Comparison of ENCODE assay signal across 10 mouse cellular contexts in genomic region chr1:74249331-74249980, GRCm38 (mm10). TPM values are rescaled to one million over a fixed set of nuclear protein-coding genes. Genes with fewer than 3 reads are reported as not detected.
DNase-seq lines count a peak whose midpoint lies in the region; ATAC-seq and TF ChIP-seq lines count a peak whose summit lies in the region.
"Had no signal": no experiment of that assay in that cellular context is flagged by ENCODE, and none has a peak within 500 bp of the region (broad histone marks: within the 10 kb centered on the region; RNA-seq: fewer than 3 reads in every experiment).

No protein-coding gene starts in this region.

- TF ChIP-seq POLR2A in testis, adult 2 months (IDR thresholded peaks at IDR 0.05; ENCODE audit: control insufficient read depth, low read depth, low read length): no peak

- H3K36me3 ChIP-seq in testis, adult 2 months (ENCODE audit: control insufficient read depth, insufficient read depth, low read length): peaks cover 2% of the 10 kb centered on the region; the same call in 1 of the 2 replicates
- H3K36me3 ChIP-seq in heart, embryonic 14.5 days (ENCODE audit: control insufficient read depth, insufficient read depth, low read length): peaks cover 79% of the 10 kb centered on the region
- H3K36me3 ChIP-seq in limb, embryonic 13.5 days: peaks cover 70% of the 10 kb centered on the region
- peaks cover 17% of the 10 kb centered on the region for H3K36me3 ChIP-seq in stomach, postnatal 0 days (ENCODE audit: control insufficient read depth, insufficient read depth, low read length)

- no peaks in the 10 kb centered on the region for H3K27me3 ChIP-seq in testis, adult 2 months (ENCODE audit: control insufficient read depth, insufficient read depth, low read length)
- H3K27me3 ChIP-seq in heart, embryonic 14.5 days (ENCODE audit: control insufficient read depth, insufficient read depth, low read length): no peaks in the 10 kb centered on the region
- no peaks in the 10 kb centered on the region for H3K27me3 ChIP-seq in limb, embryonic 13.5 days
- H3K27me3 ChIP-seq in stomach, postnatal 0 days (ENCODE audit: control insufficient read depth, insufficient read depth, low read length): no peaks in the 10 kb centered on the region

- no peak overlapping the region for H3K4me2 ChIP-seq in heart, embryonic 14.5 days (ENCODE audit: low read length)
- no peak overlapping the region for H3K4me2 ChIP-seq in limb, embryonic 13.5 days (replicated peaks)
- H3K4me2 ChIP-seq in stomach, postnatal 0 days (replicated peaks; ENCODE audit: low read depth): no peak overlapping the region
- H3K4me2 ChIP-seq: midbrain, embryonic 11.5 days had no signal

- no peak for DNase-seq in testis, postnatal 14 days (ENCODE audit: low spot score)
- DNase-seq in stomach, postnatal 0 days (ENCODE audit: low spot score): peak; percentile 49
- DNase-seq in cerebellum, adult 9-10 months: no peak
- DNase-seq in cerebellum, postnatal 10 days: no peak
- DNase-seq in spleen, adult 12 weeks (ENCODE audit: low spot score): no peak

- H3K9ac ChIP-seq in heart, embryonic 14.5 days (ENCODE audit: low read length): peak overlapping the region; percentile 26; the same call in 1 of the 2 replicates
- no peak overlapping the region for H3K9ac ChIP-seq in limb, embryonic 13.5 days
- peak overlapping the region; percentile 41; the same call in 1 of the 2 replicates for H3K9ac ChIP-seq in stomach, postnatal 0 days (ENCODE audit: low read length)

- no peak overlapping the region for H3K4me3 ChIP-seq in testis, adult 2 months (ENCODE audit: control insufficient read depth, low read depth, low read length)
- no peak overlapping the region for H3K4me3 ChIP-seq in heart, embryonic 14.5 days (ENCODE audit: control insufficient read depth in 1 of 2, insufficient read depth in 1 of 2, low read depth in 1 of 2, low read length in 2 of 2)
- H3K4me3 ChIP-seq in limb, embryonic 13.5 days: no peak overlapping the region
- H3K4me3 ChIP-seq in stomach, postnatal 0 days (ENCODE audit: low read depth, low read length): no peak overlapping the region
- H3K4me3 ChIP-seq: erythroblast, embryonic 14.5 days had no signal

- H3K9me3 ChIP-seq in heart, embryonic 14.5 days (ENCODE audit: control insufficient read depth, low read length): no peaks in the 10 kb centered on the region
- H3K9me3 ChIP-seq in limb, embryonic 13.5 days: no peaks in the 10 kb centered on the region
- H3K9me3 ChIP-seq in stomach, postnatal 0 days (ENCODE audit: control insufficient read depth, low read length): no peaks in the 10 kb centered on the region

- TF ChIP-seq EP300 in stomach, postnatal 0 days (optimal IDR thresholded peaks at IDR 0.05): no peak

- 58% methylated on average over 5 of the region's 5 CpGs for WGBS in heart, embryonic 14.5 days
- WGBS in limb, embryonic 13.5 days: 51% methylated on average over 5 of the region's 5 CpGs
- WGBS in stomach, postnatal 0 days: 45% methylated on average over 5 of the region's 5 CpGs

- TF ChIP-seq CTCF in testis, adult 2 months (IDR thresholded peaks at IDR 0.05; ENCODE audit: control insufficient read depth, insufficient read depth, insufficient replicate concordance, low read depth, low read length): no peak
- TF ChIP-seq CTCF in stomach, postnatal 0 days (IDR thresholded peaks at IDR 0.05; ENCODE audit: low read depth): no peak

- ATAC-seq in heart, embryonic 14.5 days (ENCODE audit: insufficient number of reproducible peaks, insufficient read depth, low FRiP score, low read depth): no peak
- ATAC-seq in limb, embryonic 13.5 days (ENCODE audit: low FRiP score, low read depth): no peak; the same call in 1 of the 2 replicates
- ATAC-seq in stomach, postnatal 0 days (ENCODE audit: low FRiP score, low TSS enrichment): peak; percentile 88

- H3K4me1 ChIP-seq in testis, adult 2 months (ENCODE audit: control insufficient read depth, insufficient read depth, low read length): peaks cover 2% of the 10 kb centered on the region; the same call in 1 of the 2 replicates
- H3K4me1 ChIP-seq in heart, embryonic 14.5 days (ENCODE audit: control insufficient read depth in 2 of 2, insufficient read depth in 2 of 2, low read length in 2 of 2): peaks cover 12 to 49% of the 10 kb centered on the region in 2 experiments
- no peaks in the 10 kb centered on the region for H3K4me1 ChIP-seq in limb, embryonic 13.5 days
- peaks cover 2% of the 10 kb centered on the region; the same call in 1 of the 2 replicates for H3K4me1 ChIP-seq in stomach, postnatal 0 days (replicated peaks; ENCODE audit: control insufficient read depth, insufficient read depth)

- peak overlapping the region; percentile 55 for H3K27ac ChIP-seq in testis, adult 2 months (ENCODE audit: control insufficient read depth, insufficient read depth, low read depth, low read length)
- peak overlapping the region; percentile 82 to 83 for H3K27ac ChIP-seq in heart, embryonic 14.5 days (replicated peaks in 1 of 2; ENCODE audit: control insufficient read depth in 1 of 2, insufficient read depth in 1 of 2, low read depth in 2 of 2, low read length in 2 of 2)
- H3K27ac ChIP-seq in limb, embryonic 13.5 days: peak overlapping the region; percentile 28; the same call in 1 of the 2 replicates
- peak overlapping the region; percentile 81 for H3K27ac ChIP-seq in stomach, postnatal 0 days (replicated peaks)

RNA-seq across cellular contexts. Expression of gene Arpc2, which starts 13.6 kb away (rescaled TPM):
- polyA plus RNA-seq in testis, adult 2 months (2012; rRNA removed): 98.3 and 107 TPM in 2 replicates
- 351 and 359 TPM in 2 replicates for polyA plus RNA-seq in heart, embryonic 14.5 days (2014; fragmentation: Nextera tagmentation; extraction: Ambion mirVana)
- 384 and 389 TPM in 2 replicates for polyA plus RNA-seq in limb, embryonic 13.5 days (2015; fragmentation: Nextera tagmentation; extraction: Ambion mirVana)
- 585 and 595 TPM in 2 replicates for polyA plus RNA-seq in stomach, postnatal 0 days (2015; fragmentation: Nextera tagmentation; extraction: Ambion mirVana)

RNA-seq across cellular contexts. Expression of gene Gpbar1, which starts 28.9 kb away (rescaled TPM):
- 0.10 and 0.16 TPM in 2 replicates for polyA plus RNA-seq in testis, adult 2 months (2012; rRNA removed)
- 0.57 and 0.69 TPM in 2 replicates for polyA plus RNA-seq in heart, embryonic 14.5 days (2014; fragmentation: Nextera tagmentation; extraction: Ambion mirVana)
- 0.18 and 0.31 TPM in 2 replicates for polyA plus RNA-seq in limb, embryonic 13.5 days (2015; fragmentation: Nextera tagmentation; extraction: Ambion mirVana)
- polyA plus RNA-seq in stomach, postnatal 0 days (2015; fragmentation: Nextera tagmentation; extraction: Ambion mirVana): 0.51 and 0.63 TPM in 2 replicates
- polyA plus RNA-seq: erythroblast, embryonic 14.5 days; midbrain, embryonic 11.5 days had no signal

RNA-seq across cellular contexts. Expression of gene Aamp, which starts 35.1 kb away (rescaled TPM):
- 1,529 and 1,552 TPM in 2 replicates for polyA plus RNA-seq in testis, adult 2 months (2012; rRNA removed)
- polyA plus RNA-seq in heart, embryonic 14.5 days (2014; fragmentation: Nextera tagmentation; extraction: Ambion mirVana): 180 and 187 TPM in 2 replicates
- 220 and 232 TPM in 2 replicates for polyA plus RNA-seq in limb, embryonic 13.5 days (2015; fragmentation: Nextera tagmentation; extraction: Ambion mirVana)
- 154 and 157 TPM in 2 replicates for polyA plus RNA-seq in stomach, postnatal 0 days (2015; fragmentation: Nextera tagmentation; extraction: Ambion mirVana)

RNA-seq across cellular contexts. Expression of gene Pnkd, which starts 35.3 kb away (rescaled TPM):
- polyA plus RNA-seq in testis, adult 2 months (2012; rRNA removed): 118 and 119 TPM in 2 replicates
- 320 and 338 TPM in 2 replicates for polyA plus RNA-seq in heart, embryonic 14.5 days (2014; fragmentation: Nextera tagmentation; extraction: Ambion mirVana)
- polyA plus RNA-seq in limb, embryonic 13.5 days (2015; fragmentation: Nextera tagmentation; extraction: Ambion mirVana): 108 and 112 TPM in 2 replicates
- 84.8 and 88.2 TPM in 2 replicates for polyA plus RNA-seq in stomach, postnatal 0 days (2015; fragmentation: Nextera tagmentation; extraction: Ambion mirVana)

RNA-seq across cellular contexts. Expression of gene Cxcr1, which starts 55.0 kb away (rescaled TPM):
- polyA plus RNA-seq in testis, adult 2 months (2012; rRNA removed): not detected in 2 replicates
- not detected in 2 replicates for polyA plus RNA-seq in heart, embryonic 14.5 days (2014; fragmentation: Nextera tagmentation; extraction: Ambion mirVana)
- polyA plus RNA-seq in limb, embryonic 13.5 days (2015; fragmentation: Nextera tagmentation; extraction: Ambion mirVana): not detected in 2 replicates
- 0.08 TPM in 1 of 2 replicates, not detected in the other for polyA plus RNA-seq in stomach, postnatal 0 days (2015; fragmentation: Nextera tagmentation; extraction: Ambion mirVana)
- polyA plus RNA-seq: erythroblast, embryonic 14.5 days; midbrain, embryonic 11.5 days had no signal

Comparison
In these comparisons a context has a peak if more than half of its experiments do, and no peak if none do; other contexts are left out.
1. H3K27ac ChIP-seq: peak in every context shown above with its lines; median percentile 82 in heart, embryonic 14.5 days; 81 in stomach, postnatal 0 days; 55 in testis, adult 2 months; 28 in limb, embryonic 13.5 days.